Mouse (Mus musculus): Measurements from ENCODE around the gene Pex16.

Pex16 gene

DNA sequence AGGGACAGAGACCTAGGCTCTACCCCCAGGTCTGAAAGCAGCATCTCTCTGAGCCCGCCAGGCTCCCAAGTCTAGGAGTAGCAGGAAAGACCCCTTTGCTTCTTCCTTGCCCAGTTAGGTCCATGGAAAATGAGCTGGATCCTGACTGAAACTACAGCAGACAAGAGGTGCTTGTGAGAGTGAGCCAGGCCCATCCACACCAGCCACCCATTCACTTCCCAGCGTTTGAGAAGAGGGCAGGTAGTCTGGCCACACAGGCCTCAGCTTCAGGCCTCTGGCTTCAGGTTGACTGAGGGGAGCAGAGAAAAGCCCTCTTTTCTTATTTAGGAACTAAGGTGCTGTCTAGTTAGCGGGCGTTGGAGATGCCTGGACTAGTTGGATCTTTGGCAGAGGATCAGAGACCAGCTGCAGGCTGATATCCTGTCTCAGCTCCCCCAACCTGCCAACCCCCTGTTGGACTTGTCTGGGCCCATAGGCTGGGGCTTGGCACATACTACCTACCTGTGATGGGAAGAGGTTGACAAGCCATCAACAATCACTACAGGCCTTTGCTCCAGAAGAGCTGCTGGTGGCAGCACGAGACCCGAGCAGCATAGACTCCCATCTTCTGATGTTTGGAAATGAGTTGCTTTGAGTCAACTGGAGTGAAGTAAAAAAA is 11.8 kb upstream of the Pex16 start:
- CTCF ChIA-PET = interaction anchor here in 1 of 4 experiments (0.5 to 0.6 kb wide), 2 partner anchors 623 to 1539 kb away, joined by 7 to 8 read pairs; no protein-coding TSS in a partner anchor
- POLR2A ChIA-PET = interaction anchor here in 3 of 4 experiments (0.8 to 2.0 kb wide), 4 partner anchors 9 to 17 kb away, joined by 3 to 8 read pairs (median 5); partner anchors contain the start of genes Large2 (in 2 of the 3) and Pex16 (in 2 of the 3)

DNA sequence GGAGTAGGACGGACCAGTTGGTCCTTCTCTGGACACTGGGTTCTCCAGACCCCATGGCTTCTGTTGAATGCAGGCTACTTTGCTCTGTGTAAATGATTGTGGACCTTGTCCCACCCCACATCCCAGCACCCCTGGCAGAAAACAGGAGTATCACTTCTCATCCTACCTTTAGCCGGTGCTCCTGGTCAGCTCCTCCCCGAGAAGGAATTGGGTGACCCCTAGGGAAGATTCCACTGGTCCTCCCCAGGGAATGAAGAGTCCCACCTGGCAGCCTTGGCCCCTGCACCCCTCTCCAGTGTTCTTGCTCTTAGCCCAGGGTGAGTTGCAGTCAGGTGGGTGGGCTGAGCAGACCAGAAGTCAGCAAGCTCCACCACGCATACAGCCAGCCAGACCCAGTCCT is 10.4 kb upstream of the Pex16 start:
- CTCF ChIA-PET = no interaction called here
- POLR2A ChIA-PET = interaction anchor here in 3 of 4 experiments (0.7 to 2.0 kb wide), 3 partner anchors 11 to 51 kb away, joined by 3 to 8 read pairs (median 5); partner anchors contain the start of genes Large2 (in 2 of the 3) and Pex16 (in 2 of the 3)

GRCm38 (mm10) chr2:92365568-92365967 is 8.9 kb upstream of the Pex16 start:
- CTCF ChIA-PET = interaction anchor here in 1 of 4 experiments (0.8 kb wide), 1 partner anchor 21 kb away, joined by 3 read pairs; no protein-coding TSS in a partner anchor
- POLR2A ChIA-PET = interaction anchor here in 2 of 4 experiments (2.5 to 13.4 kb wide), 4 partner anchors 7 to 62 kb away, joined by 6 to 178 read pairs (median 19); partner anchors contain the start of genes Large2 (in 2 of the 2), Pex16 (in 2 of the 2) and Cry2 (in 1 of the 2)

DNA sequence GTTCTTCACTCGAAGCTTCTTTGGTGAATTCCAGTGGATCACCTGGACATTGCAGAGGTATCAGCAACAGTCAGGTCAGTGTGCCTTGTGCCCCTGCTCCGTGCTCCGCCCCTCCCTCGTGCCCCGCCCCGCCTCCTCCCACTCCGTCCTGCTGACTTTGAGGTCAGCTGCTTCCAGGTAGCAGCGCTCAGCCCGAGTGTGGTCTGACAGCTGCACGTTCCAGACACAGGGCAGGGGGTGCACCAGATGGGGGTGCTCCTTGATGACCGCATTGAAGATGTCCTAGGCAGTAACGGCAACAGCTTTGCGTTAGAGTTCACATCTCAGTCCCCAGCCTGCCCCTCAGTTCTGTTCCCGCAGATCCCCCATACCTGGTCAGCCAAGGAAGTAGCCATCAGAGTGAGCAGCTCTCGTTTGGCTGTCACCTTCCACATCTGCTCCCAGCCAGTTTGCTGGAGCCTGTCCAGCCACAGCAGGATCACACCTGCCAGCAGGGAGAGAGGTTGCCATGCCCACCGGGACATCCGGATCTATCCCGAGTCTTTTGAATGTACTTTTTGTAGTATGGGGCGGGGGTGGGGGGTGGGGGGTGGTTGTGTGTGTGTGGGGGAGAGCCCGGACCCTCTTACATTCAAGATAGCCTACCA is 7.0 kb upstream of the Pex16 start:
- ChIA-PET POLR2A (interaction anchor here in 3 of 4 experiments (0.6 to 13.4 kb wide), 24 partner anchors 8 to 1563 kb away, joined by 3 to 178 read pairs (median 4); partner anchors contain the start of genes Large2 (in 2 of the 3), Pex16 (in 2 of the 3), Cry2 (in 1 of the 3) and Ddb2 (in 1 of the 3)), CTCF (interaction anchor here in 2 of 4 experiments (0.5 to 1.3 kb wide), 4 partner anchors 10 to 435 kb away, joined by 3 to 5 read pairs (median 4); partner anchors contain the start of gene Mdk (in 1 of the 2))

DNA sequence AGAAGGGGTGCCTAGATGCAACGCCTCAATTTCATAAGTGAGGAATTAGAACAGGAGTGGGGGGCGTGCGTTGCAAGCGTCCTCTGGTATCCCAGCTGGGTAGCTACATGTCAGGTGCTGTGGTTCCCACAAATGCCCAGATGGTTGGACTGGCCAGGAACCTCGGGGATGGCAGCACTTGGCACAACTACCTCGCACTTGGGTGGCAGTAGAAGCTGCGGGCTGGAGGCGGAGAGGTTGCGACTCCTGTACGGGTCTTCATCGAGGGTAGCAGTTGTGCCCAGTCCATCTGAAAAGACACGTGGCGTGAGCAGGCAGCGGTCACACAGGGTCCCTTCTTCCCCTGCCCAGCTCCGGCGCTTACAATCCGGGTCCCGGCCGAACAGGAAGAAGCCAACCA is 4.1 kb upstream of the Pex16 start:
- ChIA-PET CTCF (interaction anchor here in 2 of 4 experiments (0.7 to 1.6 kb wide), 5 partner anchors 33 to 426 kb away, joined by 3 to 4 read pairs (median 3); no protein-coding TSS in a partner anchor), POLR2A (interaction anchor here in 2 of 4 experiments (0.9 to 13.4 kb wide), 16 partner anchors 10 to 417 kb away, joined by 3 to 178 read pairs (median 5); partner anchors contain the start of genes Cry2 (in 2 of the 2) and Mapk8ip1 (in 1 of the 2))

GRCm38 (mm10) chr2:92370821-92371805 is 3.4 kb upstream of the Pex16 start:
- ChIA-PET POLR2A (interaction anchor here in 2 of 4 experiments (0.7 to 13.4 kb wide), 20 partner anchors 9 to 417 kb away, joined by 3 to 178 read pairs (median 4); partner anchors contain the start of genes Cry2 (in 2 of the 2) and Mapk8ip1 (in 1 of the 2)), CTCF (interaction anchor here in 3 of 4 experiments (0.7 to 1.6 kb wide), 9 partner anchors 34 to 426 kb away, joined by 3 to 4 read pairs (median 3); no protein-coding TSS in a partner anchor)

DNA sequence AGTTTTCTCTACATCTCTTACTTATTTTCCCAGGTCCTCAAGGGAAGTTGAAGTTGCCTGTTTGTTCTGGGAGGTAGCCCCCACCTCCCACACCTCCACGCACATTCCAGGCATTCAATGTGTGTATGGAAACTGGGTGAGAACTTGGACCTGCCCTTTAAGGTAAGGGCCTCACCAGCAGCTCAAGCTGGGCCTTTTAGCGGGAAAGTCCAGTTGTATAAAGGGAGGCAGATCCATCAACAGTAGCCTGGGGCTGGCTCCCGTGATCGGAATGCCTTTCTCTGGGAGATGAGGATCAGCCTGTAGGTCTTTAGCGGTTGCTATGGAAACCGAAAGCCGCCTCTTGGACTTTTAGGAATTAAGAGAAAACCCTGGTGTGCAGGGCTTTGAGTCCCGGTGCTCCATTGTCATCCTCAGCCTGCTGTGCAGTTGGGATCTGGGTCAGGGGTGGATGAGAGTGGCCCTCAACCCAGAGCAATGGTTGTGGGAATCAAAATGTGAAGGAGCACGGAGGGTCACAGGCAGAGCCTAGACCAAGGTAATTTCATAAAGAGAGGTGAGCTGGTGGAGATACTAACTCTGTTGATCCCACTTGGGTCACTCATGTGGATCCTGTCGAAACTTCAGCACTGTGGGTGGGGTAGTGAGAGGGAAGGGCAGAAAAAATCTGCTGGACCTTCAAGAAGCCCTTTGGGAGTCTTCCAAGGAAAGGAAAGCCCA is 2.3 kb upstream of the Pex16 start:
- POLR2A ChIA-PET = interaction anchor here in 3 of 4 experiments (0.6 to 13.4 kb wide), 19 partner anchors 10 to 408 kb away, joined by 3 to 178 read pairs (median 4); partner anchors contain the start of genes Cry2 (in 2 of the 3) and Mapk8ip1 (in 1 of the 3)
- CTCF ChIA-PET = interaction anchor here in 1 of 4 experiments (1.0 to 1.6 kb wide), 4 partner anchors 52 to 364 kb away, joined by 3 to 4 read pairs (median 3); no protein-coding TSS in a partner anchor

- ChIA-PET POLR2A (interaction anchor here in 3 of 4 experiments (0.6 to 13.4 kb wide), 12 partner anchors 13 to 1792 kb away, joined by 3 to 178 read pairs (median 4); partner anchors contain the start of genes Cry2 (in 2 of the 3), Mapk8ip1 (in 1 of the 3), Mdk (in 1 of the 3) and Ptprj (in 1 of the 3)), CTCF (interaction anchor here in 2 of 4 experiments (0.5 to 1.5 kb wide), 2 partner anchors 50 to 1135 kb away, joined by 4 to 5 read pairs; no protein-coding TSS in a partner anchor)
Measured at GRCm38 (mm10) chr2:92372767-92373436, 1.6 kb upstream of the Pex16 start.

- ChIA-PET CTCF (interaction anchor here in 1 of 4 experiments (1.5 kb wide), 1 partner anchor 49 kb away, joined by 5 read pairs; no protein-coding TSS in a partner anchor), POLR2A (interaction anchor here in 2 of 4 experiments (0.6 to 13.4 kb wide), 13 partner anchors 12 to 1793 kb away, joined by 3 to 178 read pairs (median 5); partner anchors contain the start of genes Cry2 (in 2 of the 2), Mapk8ip1 (in 1 of the 2), Mdk (in 1 of the 2) and Ptprj (in 1 of the 2))
Measured at GRCm38 (mm10) chr2:92373437-92373813, 1.1 kb upstream of the Pex16 start.

DNA sequence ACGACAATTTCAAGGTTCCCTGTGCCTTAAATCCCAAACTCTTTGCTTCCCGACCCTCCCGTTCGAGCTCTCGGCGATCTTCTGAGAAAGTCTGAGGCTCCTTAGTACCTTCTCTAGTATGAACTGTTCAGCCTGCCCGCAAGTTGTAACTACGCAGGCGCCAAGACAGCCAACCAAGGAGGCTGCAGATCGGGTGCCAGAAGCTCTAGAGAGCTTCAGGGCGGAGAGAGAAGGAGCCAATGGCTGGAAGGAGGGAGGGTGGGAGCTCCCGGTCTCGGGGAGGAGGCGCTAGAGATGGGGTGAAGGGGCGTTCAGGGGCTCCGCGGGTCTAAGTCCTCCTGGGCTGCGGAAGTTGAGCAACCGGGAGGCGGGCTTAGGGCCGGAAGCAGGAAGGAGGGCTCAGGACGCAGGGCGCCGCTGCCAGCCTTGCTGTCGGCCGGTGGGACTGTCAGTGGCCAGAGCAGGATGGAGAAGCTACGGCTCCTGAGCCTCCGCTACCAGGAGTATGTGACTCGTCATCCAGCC is 685 bp downstream of the Pex16 start:
- CTCF ChIA-PET = interaction anchor here in 1 of 4 experiments (1.1 to 1.4 kb wide), 4 partner anchors 47 to 431 kb away, joined by 3 to 7 read pairs (median 3); no protein-coding TSS in a partner anchor
- POLR2A ChIA-PET = interaction anchor here in 3 of 4 experiments (0.6 to 13.4 kb wide), 52 partner anchors 8 to 1783 kb away, joined by 3 to 178 read pairs (median 4); partner anchors contain the start of genes Cry2 (in 2 of the 3), Mapk8ip1 (in 2 of the 3), Ambra1 (in 1 of the 3) and Arfgap2 (in 1 of the 3)

DNA sequence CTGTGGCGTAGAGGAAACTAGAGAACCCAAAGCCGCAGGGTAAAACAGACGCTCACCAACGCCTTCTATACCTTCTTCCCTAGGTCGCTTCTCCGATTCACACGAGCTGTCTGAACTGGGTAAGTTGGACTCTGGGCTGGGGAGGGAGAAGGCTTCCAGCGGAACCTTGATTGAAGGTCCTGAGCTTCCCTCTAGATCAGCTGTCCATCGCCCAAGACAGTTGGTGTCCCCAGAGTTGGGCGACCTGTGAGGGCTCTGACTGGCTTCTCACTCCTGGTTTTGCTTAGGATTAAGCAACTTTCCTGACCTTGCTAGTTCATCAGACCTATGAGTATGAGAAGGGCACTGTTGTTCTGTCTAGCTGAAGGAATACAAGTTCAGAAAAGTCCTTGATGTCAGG is 1.3 kb downstream of the Pex16 start:
- CTCF ChIA-PET = interaction anchor here in 1 of 4 experiments (1.1 to 1.4 kb wide), 4 partner anchors 11 to 431 kb away, joined by 3 to 7 read pairs (median 3); no protein-coding TSS in a partner anchor
- POLR2A ChIA-PET = interaction anchor here in 3 of 4 experiments (0.6 to 13.4 kb wide), 40 partner anchors 8 to 1782 kb away, joined by 3 to 178 read pairs (median 5); partner anchors contain the start of genes Cry2 (in 2 of the 3), Mapk8ip1 (in 2 of the 3), Ambra1 (in 1 of the 3) and Ckap5 (in 1 of the 3)

DNA sequence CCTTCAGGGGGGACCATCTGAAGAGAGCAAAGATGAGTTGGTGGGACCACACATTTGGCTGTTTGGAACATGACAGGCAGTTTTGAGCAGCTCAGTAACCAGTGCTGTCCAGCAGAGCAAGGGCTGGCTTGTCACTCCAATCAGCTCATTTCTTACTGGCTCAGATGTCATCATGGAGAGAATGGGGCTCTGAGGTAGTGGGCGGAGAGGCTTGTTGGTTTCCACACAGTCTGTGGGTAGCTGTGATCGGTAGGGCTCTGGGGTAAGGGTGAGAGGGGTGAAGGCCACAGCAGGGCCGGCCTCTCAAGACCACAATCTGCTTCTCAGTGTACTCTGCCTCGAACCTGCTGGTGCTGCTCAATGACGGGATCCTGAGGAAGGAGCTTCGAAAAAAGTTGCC is 1.8 kb downstream of the Pex16 start:
- POLR2A ChIA-PET = interaction anchor here in 3 of 4 experiments (0.5 to 13.4 kb wide), 20 partner anchors 10 to 1782 kb away, joined by 3 to 178 read pairs (median 8); partner anchors contain the start of genes Cry2 (in 1 of the 3), Hsd17b12 (in 1 of the 3) and Mapk8ip1 (in 1 of the 3)
- CTCF ChIA-PET = interaction anchor here in 1 of 4 experiments (0.6 to 1.1 kb wide), 3 partner anchors 10 to 804 kb away, joined by 3 to 4 read pairs (median 3); no protein-coding TSS in a partner anchor

GRCm38 (mm10) chr2:92377320-92377719 is 2.8 kb downstream of the Pex16 start:
- POLR2A ChIA-PET = interaction anchor here in 3 of 4 experiments (0.6 to 13.4 kb wide), 6 partner anchors 11 to 93 kb away, joined by 3 to 178 read pairs (median 4); partner anchors contain the start of gene Cry2 (in 1 of the 3)

DNA sequence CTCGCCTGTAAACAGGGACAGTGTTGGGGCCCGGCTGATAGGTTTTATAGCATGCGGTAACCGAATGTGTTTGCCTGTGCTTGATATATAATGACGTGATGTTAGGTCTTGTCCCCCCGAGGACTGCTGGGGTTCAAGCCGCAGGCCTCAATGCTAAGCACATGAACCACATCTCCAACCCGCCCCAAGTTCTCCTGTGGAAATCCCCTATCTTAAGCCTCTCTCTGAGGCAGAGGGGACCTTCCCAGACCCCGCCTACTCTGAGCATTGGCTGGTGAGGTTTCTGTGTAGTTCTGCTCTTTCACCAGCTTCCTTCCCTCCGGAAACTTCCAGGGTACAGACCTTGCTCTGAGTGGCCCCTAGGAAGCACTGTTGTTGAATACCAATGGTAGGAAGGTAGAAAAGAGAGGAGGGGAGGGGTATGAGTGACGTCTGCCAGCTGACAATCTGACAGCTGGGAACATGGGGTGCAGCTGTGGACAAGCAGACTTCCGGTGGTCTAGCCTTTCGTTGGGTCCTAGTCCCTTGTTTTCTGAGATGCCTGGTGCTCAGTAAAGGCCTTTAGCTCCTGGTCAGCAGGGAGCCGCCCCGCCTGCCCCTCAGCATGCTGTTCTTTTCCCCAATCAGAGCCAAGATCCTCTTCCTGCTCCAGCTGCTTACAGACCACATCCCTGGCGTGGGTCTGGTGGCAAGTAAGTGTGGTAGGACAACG is 5.5 kb downstream of the Pex16 start:
- POLR2A ChIA-PET = interaction anchor here in 1 of 4 experiments (1.6 kb wide), 1 partner anchor 9 kb away, joined by 4 read pairs; no protein-coding TSS in a partner anchor

More at GRCm38 (mm10) chr2:92377320-92377719, 2.8 kb downstream of the Pex16 start:
- CTCF ChIA-PET = interaction anchor here in 1 of 4 experiments (0.9 kb wide), 1 partner anchor 10 kb away, joined by 3 read pairs; no protein-coding TSS in a partner anchor

More for the DNA sequence above, 5.5 kb downstream of the Pex16 start:
- CTCF ChIA-PET = interaction anchor here in 1 of 4 experiments (0.6 kb wide), 1 partner anchor 20 kb away, joined by 4 read pairs; no protein-coding TSS in a partner anchor

Data from embryonic stem cell, embryonic (primary cell).